11 mouse cellular contexts compared by ENCODE assay signal in the genomic region with DNA sequence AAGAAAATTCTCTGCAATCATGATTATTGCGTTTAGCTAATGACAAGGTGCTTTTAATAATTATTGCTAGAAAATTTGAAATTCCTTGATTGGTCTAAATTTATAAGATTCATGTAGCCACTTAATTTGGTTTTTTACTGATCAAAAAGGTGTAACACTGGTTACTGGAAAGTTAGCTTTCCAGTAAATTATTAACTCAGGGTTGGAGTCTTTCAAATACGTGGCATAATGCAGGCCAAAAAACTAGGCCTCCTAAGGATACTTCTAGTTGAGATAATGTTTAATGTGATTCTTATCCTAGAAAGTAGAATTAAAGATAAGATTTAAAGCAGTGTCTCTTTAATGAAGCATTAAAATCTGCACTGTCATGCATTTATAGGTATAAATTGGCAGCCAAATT. TPM values are rescaled to one million over a fixed set of nuclear protein-coding genes. Genes with fewer than 3 reads are reported as not detected.
"Had no signal": no experiment of that assay in that cellular context is flagged by ENCODE, and none has a peak within 500 bp of the region (broad histone marks: within the 10 kb centered on the region; RNA-seq: fewer than 3 reads in every experiment).

No protein-coding gene starts in this region.

RNA-seq across cellular contexts. Expression of gene Serpina3n, which starts 28.2 kb away (rescaled TPM):
- total RNA-seq: neutrophil, adult 5-6 weeks had no signal
- polyA plus RNA-seq: stomach, embryonic 14.5 days; stomach, embryonic 15.5 days had no signal

RNA-seq across cellular contexts. Expression of gene Serpina3k, which starts 40.1 kb away (rescaled TPM):
- total RNA-seq: neutrophil, adult 5-6 weeks had no signal
- polyA plus RNA-seq: neural tube, embryonic 13.5 days; neural tube, embryonic 14.5 days; neural tube, embryonic 15.5 days; small intestine, adult 2 months; stomach, embryonic 14.5 days; stomach, embryonic 15.5 days; stomach, embryonic 16.5 days; thymus, postnatal 0 days had no signal

RNA-seq across cellular contexts. Expression of gene Serpina3m, which starts 40.1 kb away (rescaled TPM):
- total RNA-seq: neutrophil, adult 5-6 weeks had no signal
- polyA plus RNA-seq: neural tube, embryonic 13.5 days; neural tube, embryonic 14.5 days; neural tube, embryonic 15.5 days; small intestine, adult 2 months; spleen, adult 2 months; stomach, embryonic 14.5 days; stomach, embryonic 15.5 days; stomach, embryonic 16.5 days; testis, adult 2 months had no signal
